Mouse (Mus musculus): ENCODE measurements around the gene Zfp90. TPM values are rescaled to one million over a fixed set of nuclear protein-coding genes. Genes with fewer than 3 reads are reported as not detected.

The Zfp90 gene
- polyA plus RNA-seq (2015; fragmentation: Nextera tagmentation; extraction: Ambion mirVana) = 19.3 and 19.8 TPM in 2 replicates

DNA sequence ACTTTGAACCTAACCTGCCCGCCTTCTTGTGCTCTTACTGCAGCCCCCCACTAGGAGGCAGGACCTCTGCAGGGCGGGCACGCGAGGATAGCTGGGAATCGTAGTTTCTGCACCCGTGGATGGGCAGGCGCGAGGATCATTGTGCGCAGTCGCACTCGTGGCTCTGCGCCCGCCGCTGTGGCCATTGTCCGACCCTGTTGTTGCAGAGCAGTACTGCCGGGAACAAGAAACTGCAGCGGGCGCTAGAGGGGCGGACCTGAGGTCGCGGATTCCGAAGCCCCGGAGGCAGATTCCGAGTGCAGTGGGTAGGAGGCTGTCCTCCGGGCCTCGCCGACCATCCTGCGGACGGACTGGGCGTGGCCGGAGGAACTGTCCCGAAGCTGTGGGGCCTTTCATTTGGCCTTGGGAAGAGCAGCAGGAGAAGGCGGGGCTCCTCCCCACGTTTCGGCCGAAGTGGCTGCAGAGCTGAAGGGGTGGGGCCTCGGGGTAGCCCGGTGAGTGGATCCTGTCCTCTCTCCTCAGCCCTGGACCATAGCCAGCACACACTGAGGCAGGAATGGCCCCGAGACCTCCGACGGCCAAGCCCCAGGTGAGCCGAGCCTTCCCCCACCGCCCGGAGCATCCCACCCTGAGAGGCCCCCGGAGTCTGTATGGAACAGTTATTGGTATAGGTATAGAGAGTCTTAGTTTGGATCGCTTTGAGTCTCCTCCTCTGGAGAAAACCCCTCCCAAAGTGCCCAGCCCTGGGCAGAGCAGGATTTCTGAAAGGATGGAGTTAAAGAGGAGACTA, at the start of gene Zfp90:
Gene Zfp90, plus strand, starts transcription at position 146 of the 790 bp plus-strand sequence.
- H3K4me2 ChIP-seq (replicated peaks; ENCODE audit: low read depth, low read length) = peak within 1 kb of the TSS; percentile 69
- peaks cover 16% of the 10 kb centered on the region for H3K4me1 ChIP-seq (ENCODE audit: insufficient read depth, low read length)
- no peaks in the 10 kb centered on the region for H3K9me3 ChIP-seq (ENCODE audit: low read length)
- under 1% methylated on average over 46 of the region's 46 CpGs for WGBS
- peak within 1 kb of the TSS; percentile 94 for H3K27ac ChIP-seq (ENCODE audit: low read length)
- 0 out of 2 replicates have a peak, but pooled peaks cover 3% of the 10 kb centered on the region for H3K27me3 ChIP-seq (ENCODE audit: insufficient read depth, low read length)
- peak; percentile 98 for ATAC-seq (ENCODE audit: low FRiP score, low TSS enrichment)
- peak within 1 kb of the TSS; percentile 72 for H3K4me3 ChIP-seq (ENCODE audit: low read length)
- peak within 1 kb of the TSS; percentile 78 for H3K9ac ChIP-seq (replicated peaks; ENCODE audit: low read length)
- H3K36me3 ChIP-seq (ENCODE audit: insufficient read depth, low read length) = peaks cover 23% of the 10 kb centered on the region

DNA sequence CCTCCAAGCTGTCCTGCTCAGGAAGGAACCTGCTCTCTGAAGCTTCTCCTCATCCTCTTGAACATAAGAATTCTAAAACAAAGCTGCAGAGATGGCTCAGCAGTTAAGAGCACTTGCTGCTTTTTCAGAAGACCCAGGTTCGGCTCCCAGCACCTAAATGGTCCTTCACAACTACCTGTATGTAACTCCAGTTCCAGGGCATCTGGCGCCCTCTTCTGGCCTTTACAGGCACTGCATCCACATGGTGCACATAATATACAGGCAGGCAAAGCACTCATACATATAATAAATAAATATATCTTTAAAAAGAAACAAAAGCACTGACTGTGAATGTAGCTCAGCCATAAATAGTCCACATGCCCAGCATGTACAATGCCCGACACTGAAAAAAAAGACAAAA, 46.6 kb upstream of the Zfp90 start:
- no peaks in the 10 kb centered on the region for H3K27me3 ChIP-seq (ENCODE audit: insufficient read depth, low read length)
- 68% methylated on average over 3 of the region's 3 CpGs for WGBS
- no peak overlapping the region for H3K4me2 ChIP-seq (replicated peaks; ENCODE audit: low read depth, low read length)
- no peak overlapping the region for H3K9ac ChIP-seq (replicated peaks; ENCODE audit: low read length)
- no peak for ATAC-seq (ENCODE audit: low FRiP score, low TSS enrichment)
- no peaks in the 10 kb centered on the region for H3K36me3 ChIP-seq (ENCODE audit: insufficient read depth, low read length)
- H3K4me1 ChIP-seq (ENCODE audit: insufficient read depth, low read length) = no peaks in the 10 kb centered on the region
- H3K4me3 ChIP-seq (ENCODE audit: low read length) = no peak overlapping the region
- no peak overlapping the region for H3K27ac ChIP-seq (ENCODE audit: low read length)
- peaks cover 5% of the 10 kb centered on the region; the same call in 1 of the 2 replicates for H3K9me3 ChIP-seq (ENCODE audit: low read length)

DNA sequence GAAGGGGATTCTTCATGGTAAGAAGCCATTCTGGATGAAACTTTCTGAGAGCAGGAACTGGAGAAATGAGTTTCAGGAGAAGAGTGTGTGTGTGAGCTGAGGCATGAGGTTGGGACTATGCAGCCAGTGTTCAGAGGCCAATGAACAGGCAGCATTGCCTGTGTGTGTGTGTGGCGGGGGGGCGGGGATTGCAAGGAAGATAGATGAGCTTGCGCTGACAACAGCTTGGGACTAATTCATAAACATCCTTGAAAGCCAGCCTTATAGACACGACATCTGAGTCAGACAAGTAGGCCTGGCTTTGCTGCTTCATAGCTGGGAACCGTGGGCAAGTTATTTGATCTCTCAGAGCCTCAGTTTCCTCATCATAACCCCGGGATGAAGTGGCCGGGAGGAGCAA, 46.1 kb upstream of the Zfp90 start:
- Histone ChIP-seq H3K4me2 (replicated peaks; ENCODE audit: low read depth, low read length) (no peak overlapping the region), H3K27me3 (ENCODE audit: insufficient read depth, low read length) (no peaks in the 10 kb centered on the region), H3K9ac (replicated peaks; ENCODE audit: low read length) (no peak overlapping the region), H3K9me3 (ENCODE audit: low read length) (peaks cover 5% of the 10 kb centered on the region; the same call in 1 of the 2 replicates), H3K27ac (ENCODE audit: low read length) (no peak overlapping the region), H3K4me3 (ENCODE audit: low read length) (no peak overlapping the region), H3K36me3 (ENCODE audit: insufficient read depth, low read length) (no peaks in the 10 kb centered on the region), H3K4me1 (ENCODE audit: insufficient read depth, low read length) (no peaks in the 10 kb centered on the region)
- no peak for ATAC-seq (ENCODE audit: low FRiP score, low TSS enrichment)
- WGBS = 75% methylated on average over 7 of the region's 7 CpGs

DNA sequence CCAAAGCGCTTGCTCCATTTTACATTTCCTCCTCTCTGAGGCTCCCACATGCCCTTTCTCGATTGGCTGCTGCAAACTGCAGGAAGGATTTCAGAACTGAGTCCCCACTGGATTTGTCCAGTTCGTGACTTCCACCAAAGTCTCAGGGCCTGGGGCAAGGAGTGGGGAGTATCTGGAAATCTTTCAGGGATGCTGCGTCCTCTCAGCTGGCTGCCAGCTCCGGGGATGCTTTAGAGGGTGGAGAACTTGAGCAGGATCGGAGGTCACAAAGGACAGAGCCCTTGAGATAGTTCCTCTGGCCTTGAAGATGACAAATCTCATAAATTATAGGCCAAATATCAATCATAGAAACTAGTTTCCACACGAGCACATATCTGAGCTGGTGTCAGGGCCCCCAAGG, 39.2 kb upstream of the Zfp90 start:
- WGBS = 64% methylated on average over 7 of the region's 7 CpGs
- H3K4me2 ChIP-seq (replicated peaks; ENCODE audit: low read depth, low read length) = no peak overlapping the region
- no peaks in the 10 kb centered on the region for H3K27me3 ChIP-seq (ENCODE audit: insufficient read depth, low read length)
- no peak overlapping the region for H3K27ac ChIP-seq (ENCODE audit: low read length)
- no peaks in the 10 kb centered on the region for H3K36me3 ChIP-seq (ENCODE audit: insufficient read depth, low read length)
- H3K4me3 ChIP-seq (ENCODE audit: low read length) = no peak overlapping the region
- H3K9me3 ChIP-seq (ENCODE audit: low read length) = no peaks in the 10 kb centered on the region
- no peak overlapping the region for H3K9ac ChIP-seq (replicated peaks; ENCODE audit: low read length)
- ATAC-seq (ENCODE audit: low FRiP score, low TSS enrichment) = no peak
- peaks cover 5% of the 10 kb centered on the region for H3K4me1 ChIP-seq (ENCODE audit: insufficient read depth, low read length)

DNA sequence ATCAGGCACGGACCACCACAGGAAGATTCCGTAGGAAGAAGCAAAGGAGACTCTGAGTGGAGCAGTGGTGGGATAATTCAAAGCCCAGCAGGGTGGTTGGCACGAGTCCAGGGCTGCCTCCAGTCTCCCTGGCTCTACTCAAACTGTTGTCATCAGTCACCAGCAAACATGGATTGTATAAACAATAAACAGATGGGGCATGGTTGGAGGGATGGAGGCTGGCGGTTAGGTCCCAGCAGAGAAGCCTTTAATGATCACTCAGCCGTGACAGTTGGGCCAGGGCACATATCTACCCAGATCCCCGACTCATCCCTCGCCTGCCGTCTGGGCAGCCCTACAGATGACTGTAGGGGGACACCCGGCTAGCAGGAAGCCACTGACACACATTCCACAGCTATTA, 38.3 kb upstream of the Zfp90 start:
- Histone ChIP-seq H3K4me1 (ENCODE audit: insufficient read depth, low read length) (peaks cover 5% of the 10 kb centered on the region), H3K9ac (replicated peaks; ENCODE audit: low read length) (no peak overlapping the region), H3K4me3 (ENCODE audit: low read length) (no peak overlapping the region), H3K4me2 (replicated peaks; ENCODE audit: low read depth, low read length) (no peak overlapping the region), H3K27ac (ENCODE audit: low read length) (no peak overlapping the region), H3K36me3 (ENCODE audit: insufficient read depth, low read length) (no peaks in the 10 kb centered on the region), H3K9me3 (ENCODE audit: low read length) (no peaks in the 10 kb centered on the region), H3K27me3 (ENCODE audit: insufficient read depth, low read length) (no peaks in the 10 kb centered on the region)
- 28% methylated on average over 9 of the region's 9 CpGs for WGBS
- ATAC-seq (ENCODE audit: low FRiP score, low TSS enrichment) = no peak

DNA sequence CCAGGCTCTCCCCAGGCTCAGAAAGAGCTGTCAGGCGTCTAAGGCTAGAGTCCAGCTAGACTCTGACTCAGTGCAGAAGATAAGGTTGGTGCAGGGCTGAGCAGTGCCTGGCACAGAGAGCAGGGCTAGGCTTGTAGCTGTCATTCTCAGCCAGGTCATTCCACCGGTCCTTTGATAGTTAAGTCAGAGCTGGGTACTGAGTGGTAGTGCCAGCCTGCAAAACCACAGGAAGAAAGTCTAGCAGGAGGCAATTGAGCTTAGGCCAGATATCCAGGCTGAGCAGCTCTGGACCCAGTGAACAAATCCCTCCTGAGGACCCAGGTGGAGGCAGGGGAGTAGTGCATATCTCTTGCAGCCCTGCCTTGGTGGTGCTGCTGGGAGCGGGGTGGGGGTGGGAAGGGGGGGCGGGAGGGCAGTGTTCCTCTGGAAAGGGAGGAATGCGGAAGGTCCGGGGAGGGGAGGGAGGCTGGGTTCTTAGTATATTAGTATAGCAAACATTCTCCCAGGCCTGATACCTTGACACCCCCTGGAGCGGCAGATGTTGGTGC, 36.6 kb upstream of the Zfp90 start:
- ATAC-seq (ENCODE audit: low FRiP score, low TSS enrichment) = no peak
- Histone ChIP-seq H3K9ac (replicated peaks; ENCODE audit: low read length) (no peak overlapping the region), H3K4me1 (ENCODE audit: insufficient read depth, low read length) (peaks cover 5% of the 10 kb centered on the region), H3K4me2 (replicated peaks; ENCODE audit: low read depth, low read length) (no peak overlapping the region), H3K4me3 (ENCODE audit: low read length) (no peak overlapping the region), H3K27ac (ENCODE audit: low read length) (no peak overlapping the region), H3K36me3 (ENCODE audit: insufficient read depth, low read length) (no peaks in the 10 kb centered on the region), H3K27me3 (ENCODE audit: insufficient read depth, low read length) (no peaks in the 10 kb centered on the region), H3K9me3 (ENCODE audit: low read length) (no peaks in the 10 kb centered on the region)
- WGBS = 62% methylated on average over 5 of the region's 7 CpGs

DNA sequence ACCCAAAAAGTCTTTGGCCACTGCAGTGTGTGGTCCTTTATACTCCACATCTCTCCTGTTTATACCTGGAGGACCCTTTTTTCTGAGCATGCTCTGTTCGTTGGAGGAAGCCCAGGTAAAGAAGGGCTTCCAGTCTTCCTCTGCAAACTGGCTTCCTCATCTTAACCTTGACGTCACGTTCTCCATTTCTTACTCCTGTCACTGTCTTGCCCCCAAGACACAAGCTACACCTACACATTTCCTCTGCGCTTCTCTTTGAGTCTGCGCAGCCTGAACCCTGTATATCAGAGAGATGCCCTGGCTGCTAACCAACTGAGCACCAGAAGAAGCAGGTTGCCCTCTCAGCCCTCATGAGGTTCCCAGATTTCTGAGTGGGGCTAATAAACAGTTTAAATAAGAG, 35.8 kb upstream of the Zfp90 start:
- Histone ChIP-seq H3K4me3 (ENCODE audit: low read length) (no peak overlapping the region), H3K4me2 (replicated peaks; ENCODE audit: low read depth, low read length) (no peak overlapping the region), H3K27ac (ENCODE audit: low read length) (no peak overlapping the region), H3K36me3 (ENCODE audit: insufficient read depth, low read length) (no peaks in the 10 kb centered on the region), H3K9ac (replicated peaks; ENCODE audit: low read length) (no peak overlapping the region), H3K9me3 (ENCODE audit: low read length) (no peaks in the 10 kb centered on the region), H3K27me3 (ENCODE audit: insufficient read depth, low read length) (no peaks in the 10 kb centered on the region), H3K4me1 (ENCODE audit: insufficient read depth, low read length) (peaks cover 5% of the 10 kb centered on the region)
- WGBS = 72% methylated on average over 5 of the region's 5 CpGs
- no peak for ATAC-seq (ENCODE audit: low FRiP score, low TSS enrichment)

DNA sequence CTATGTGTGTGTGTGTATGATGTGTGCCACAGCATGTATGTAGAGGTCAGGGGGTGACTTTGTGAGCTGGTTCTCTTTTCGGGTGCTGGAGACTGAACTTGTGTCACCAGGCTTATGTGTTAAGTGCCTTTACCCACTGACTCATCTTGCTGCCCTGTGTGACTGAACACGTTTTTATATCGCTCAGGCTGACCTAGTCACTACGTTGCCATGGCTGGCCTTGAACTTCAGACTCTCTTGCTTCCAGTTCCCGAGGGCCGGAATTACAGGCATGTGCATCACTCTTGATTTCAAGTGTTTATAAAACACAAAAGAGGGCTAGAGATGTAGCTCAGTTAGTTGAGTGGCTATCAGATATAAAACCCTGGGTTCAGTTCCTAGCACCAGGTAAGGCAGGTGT, 34.1 kb upstream of the Zfp90 start:
- Histone ChIP-seq H3K4me1 (ENCODE audit: insufficient read depth, low read length) (peaks cover 5% of the 10 kb centered on the region), H3K36me3 (ENCODE audit: insufficient read depth, low read length) (no peaks in the 10 kb centered on the region), H3K27me3 (ENCODE audit: insufficient read depth, low read length) (no peaks in the 10 kb centered on the region), H3K4me3 (ENCODE audit: low read length) (no peak overlapping the region), H3K9ac (replicated peaks; ENCODE audit: low read length) (no peak overlapping the region), H3K4me2 (replicated peaks; ENCODE audit: low read depth, low read length) (no peak overlapping the region), H3K27ac (ENCODE audit: low read length) (no peak overlapping the region), H3K9me3 (ENCODE audit: low read length) (no peaks in the 10 kb centered on the region)
- ATAC-seq (ENCODE audit: low FRiP score, low TSS enrichment) = no peak
- 88% methylated on average over 6 of the region's 6 CpGs for WGBS

DNA sequence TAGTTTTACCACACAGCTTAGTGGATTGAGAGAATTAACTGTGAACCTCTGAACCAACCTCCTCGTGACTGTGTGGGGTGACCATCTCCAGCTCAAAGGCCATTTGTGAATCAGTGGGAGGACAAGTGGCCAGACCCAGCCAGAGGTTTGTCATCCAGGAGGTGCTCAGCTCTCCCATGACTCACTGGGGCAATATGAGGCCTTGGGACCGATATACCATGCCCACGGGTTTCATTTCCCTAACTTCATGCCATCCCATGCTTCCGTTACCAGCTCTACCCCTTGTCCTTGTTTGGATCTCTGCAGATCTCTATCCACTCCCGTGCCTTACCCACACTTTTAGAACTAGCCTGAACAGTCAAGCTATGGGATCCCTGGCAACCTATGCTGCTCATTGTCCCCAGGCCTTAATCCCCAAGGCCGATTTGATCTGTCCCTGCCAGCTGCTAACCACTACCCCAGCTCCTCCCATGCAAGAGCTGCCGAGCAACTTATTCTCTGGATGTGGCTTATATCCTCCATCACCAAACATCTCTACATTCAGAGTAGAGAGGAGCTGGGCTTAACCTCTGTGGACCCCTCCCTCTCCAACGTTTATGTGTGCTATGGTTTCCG, 27.2 kb upstream of the Zfp90 start:
- Histone ChIP-seq H3K4me2 (replicated peaks; ENCODE audit: low read depth, low read length) (no peak overlapping the region), H3K27me3 (ENCODE audit: insufficient read depth, low read length) (no peaks in the 10 kb centered on the region), H3K9me3 (ENCODE audit: low read length) (no peaks in the 10 kb centered on the region), H3K4me1 (ENCODE audit: insufficient read depth, low read length) (no peaks in the 10 kb centered on the region), H3K27ac (ENCODE audit: low read length) (no peak overlapping the region), H3K4me3 (ENCODE audit: low read length) (no peak overlapping the region), H3K9ac (replicated peaks; ENCODE audit: low read length) (no peak overlapping the region), H3K36me3 (ENCODE audit: insufficient read depth, low read length) (no peaks in the 10 kb centered on the region)
- WGBS = 83% methylated on average over 9 of the region's 9 CpGs
- no peak for ATAC-seq (ENCODE audit: low FRiP score, low TSS enrichment)

DNA sequence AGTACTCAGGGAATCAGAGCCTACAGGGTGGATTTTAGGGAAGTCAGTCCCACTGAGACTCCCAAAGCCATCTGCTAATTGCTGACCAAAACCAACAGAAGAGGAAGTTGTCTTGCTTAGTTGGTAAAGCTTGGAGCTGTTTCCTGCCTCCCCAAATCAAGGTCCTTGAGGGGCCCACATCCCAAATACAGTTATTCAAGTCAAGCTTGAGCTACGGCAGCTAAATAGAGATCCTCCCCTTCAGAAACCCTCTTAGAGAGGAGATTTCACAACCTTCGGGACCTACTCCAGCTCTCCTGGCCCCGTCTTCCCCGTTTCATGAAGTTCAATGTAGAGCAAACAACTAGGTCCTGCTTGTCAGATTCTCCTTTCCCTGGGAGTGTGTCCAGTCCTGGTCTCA, 20.6 kb upstream of the Zfp90 start:
- no peaks in the 10 kb centered on the region for H3K27me3 ChIP-seq (ENCODE audit: insufficient read depth, low read length)
- WGBS = 78% methylated on average over 4 of the region's 4 CpGs
- H3K4me1 ChIP-seq (ENCODE audit: insufficient read depth, low read length) = peaks cover 3% of the 10 kb centered on the region
- no peak for ATAC-seq (ENCODE audit: low FRiP score, low TSS enrichment)
- H3K9me3 ChIP-seq (ENCODE audit: low read length) = no peaks in the 10 kb centered on the region
- no peak overlapping the region for H3K9ac ChIP-seq (replicated peaks; ENCODE audit: low read length)
- H3K4me3 ChIP-seq (ENCODE audit: low read length) = no peak overlapping the region
- no peaks in the 10 kb centered on the region for H3K36me3 ChIP-seq (ENCODE audit: insufficient read depth, low read length)
- H3K4me2 ChIP-seq (replicated peaks; ENCODE audit: low read depth, low read length) = no peak overlapping the region
- no peak overlapping the region for H3K27ac ChIP-seq (ENCODE audit: low read length)

All from kidney, embryonic 16.5 days (tissue).